Mouse (Mus musculus): ENCODE results near the gene Zfp1. TPM values are rescaled to one million over a fixed set of nuclear protein-coding genes. Genes with fewer than 3 reads are reported as not detected.

The Zfp1 gene
- total and polyA plus RNA-seq, 2 experiments from 2014 or later = 15.0 to 21.0 TPM

DNA sequence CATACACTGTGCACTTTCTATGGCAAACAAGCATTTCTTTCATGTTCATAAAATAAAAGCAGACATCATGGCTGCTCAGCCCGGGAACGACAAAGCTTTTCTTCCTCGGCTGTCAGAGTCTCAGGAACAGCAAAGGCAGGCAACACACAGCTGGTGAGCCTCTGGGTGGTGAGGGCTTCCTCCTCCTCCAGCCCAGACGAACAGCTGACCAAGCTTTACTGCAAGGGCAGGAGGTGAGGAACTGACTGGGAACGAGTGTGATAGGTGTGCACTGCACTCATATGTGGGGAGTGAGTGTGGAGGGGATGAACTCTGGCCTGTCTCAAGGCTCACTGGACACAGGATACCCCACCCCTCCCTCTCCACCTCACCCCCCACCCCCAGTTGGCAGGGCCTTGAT, 75.7 kb downstream of the Zfp1 start:
- H3K4me1 ChIP-seq (ENCODE audit: insufficient read depth, low read length) = peaks cover 31% of the 10 kb centered on the region
- no peak for TF ChIP-seq CTCF (IDR thresholded peaks at IDR 0.05; ENCODE audit: low read depth)
- no peak overlapping the region for H3K9ac ChIP-seq (replicated peaks; ENCODE audit: low read length)
- no peak overlapping the region for H3K27ac ChIP-seq
- no peak for DNase-seq (ENCODE audit: low spot score)
- 41% methylated on average over 5 of the region's 5 CpGs for WGBS
- H3K9me3 ChIP-seq (ENCODE audit: low read length) = no peaks in the 10 kb centered on the region
- ATAC-seq = no peak
- no peak overlapping the region for H3K4me2 ChIP-seq (ENCODE audit: low read depth, low read length)
- peaks cover 30% of the 10 kb centered on the region for H3K36me3 ChIP-seq (ENCODE audit: insufficient read depth, low read length)
- H3K4me3 ChIP-seq (ENCODE audit: low read length) = no peak overlapping the region
- no peaks in the 10 kb centered on the region for H3K27me3 ChIP-seq (ENCODE audit: insufficient read depth, low read length)

DNA sequence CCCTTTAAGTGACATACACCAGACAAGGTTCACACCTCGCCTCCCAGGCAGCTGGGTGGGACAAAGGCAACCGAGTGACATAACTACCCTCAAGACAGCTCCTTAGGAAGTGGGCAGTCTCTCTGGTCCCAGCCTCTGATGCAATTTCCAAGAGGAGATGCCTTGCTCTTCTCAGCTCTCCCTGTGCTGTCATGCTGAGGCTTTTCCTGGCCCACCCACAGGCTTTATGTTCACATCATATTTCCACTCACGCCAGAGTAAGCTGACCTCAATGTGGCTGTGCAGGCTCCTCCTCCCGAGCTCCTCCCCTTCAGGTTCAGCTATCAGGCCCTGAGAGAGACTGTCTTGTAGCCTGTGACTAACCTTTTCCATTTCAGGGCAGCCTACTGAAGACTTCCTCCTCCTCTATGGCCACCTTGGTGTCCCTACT, 76.9 kb downstream of the Zfp1 start:
- no peak for ATAC-seq
- DNase-seq (ENCODE audit: low spot score) = no peak
- Histone ChIP-seq H3K4me1 (ENCODE audit: insufficient read depth, low read length) (peaks cover 31% of the 10 kb centered on the region), H3K9me3 (ENCODE audit: low read length) (no peaks in the 10 kb centered on the region), H3K36me3 (ENCODE audit: insufficient read depth, low read length) (peaks cover 18% of the 10 kb centered on the region), H3K27ac (no peak overlapping the region), H3K27me3 (ENCODE audit: insufficient read depth, low read length) (no peaks in the 10 kb centered on the region), H3K4me3 (ENCODE audit: low read length) (no peak overlapping the region), H3K4me2 (ENCODE audit: low read depth, low read length) (no peak overlapping the region), H3K9ac (replicated peaks; ENCODE audit: low read length) (no peak overlapping the region)
- no peak for TF ChIP-seq CTCF (IDR thresholded peaks at IDR 0.05; ENCODE audit: low read depth)
- 68% methylated on average over 4 of the region's 4 CpGs for WGBS

Small RNAs within 50 kb of the gene (microRNA-seq; reads per million reads assigned to microRNA genes)
- gene Mir7076 = 0 reads per million in 2 experiments

Other genes with a start within 250 kb of the Zfp1 start
- gene Fa2h, start 249.6 kb upstream of the Zfp1 start, total RNA-seq (2014; rRNA removed) = 2.8 and 5.1 TPM in 2 replicates
- gene Fa2h, start 249.6 kb upstream of the Zfp1 start, polyA plus RNA-seq (2015; fragmentation: Nextera tagmentation; extraction: Ambion mirVana) = 3.1 and 3.4 TPM in 2 replicates
- 10.5 and 15.0 TPM in 2 replicates for gene Wdr59, start 121.3 kb upstream of the Zfp1 start, total RNA-seq (2014; rRNA removed)
- gene Wdr59, start 121.3 kb upstream of the Zfp1 start, polyA plus RNA-seq (2015; fragmentation: Nextera tagmentation; extraction: Ambion mirVana) = 6.4 and 6.6 TPM in 2 replicates
- 193 and 194 TPM in 2 replicates for gene Znrf1, start 107.3 kb upstream of the Zfp1 start, total RNA-seq (2014; rRNA removed)
- gene Znrf1, start 107.3 kb upstream of the Zfp1 start, polyA plus RNA-seq (2015; fragmentation: Nextera tagmentation; extraction: Ambion mirVana) = 72.2 and 76.1 TPM in 2 replicates
- gene Ldhd, start 13.0 kb upstream of the Zfp1 start, total RNA-seq (2014; rRNA removed) = 2.9 and 3.6 TPM in 2 replicates
- 2.2 and 2.8 TPM in 2 replicates for gene Ldhd, start 13.0 kb upstream of the Zfp1 start, polyA plus RNA-seq (2015; fragmentation: Nextera tagmentation; extraction: Ambion mirVana)
- not detected in 2 replicates for gene Ctrb1, start 47.6 kb downstream of the Zfp1 start, total RNA-seq (2014; rRNA removed)
- gene Ctrb1, start 47.6 kb downstream of the Zfp1 start, polyA plus RNA-seq (2015; fragmentation: Nextera tagmentation; extraction: Ambion mirVana) = not detected in 2 replicates
- 93.6 and 100 TPM in 2 replicates for gene Bcar1, start 100.4 kb downstream of the Zfp1 start, total RNA-seq (2014; rRNA removed)
- gene Bcar1, start 100.4 kb downstream of the Zfp1 start, polyA plus RNA-seq (2015; fragmentation: Nextera tagmentation; extraction: Ambion mirVana) = 42.6 and 48.8 TPM in 2 replicates
- 24.9 and 26.5 TPM in 2 replicates for gene Cfdp1, start 210.9 kb downstream of the Zfp1 start, total RNA-seq (2014; rRNA removed)
- gene Cfdp1, start 210.9 kb downstream of the Zfp1 start, polyA plus RNA-seq (2015; fragmentation: Nextera tagmentation; extraction: Ambion mirVana) = 170 and 180 TPM in 2 replicates
- gene Tmem170, start 233.3 kb downstream of the Zfp1 start, total RNA-seq (2014; rRNA removed) = 3.2 and 3.5 TPM in 2 replicates
- 2.3 and 3.0 TPM in 2 replicates for gene Tmem170, start 233.3 kb downstream of the Zfp1 start, polyA plus RNA-seq (2015; fragmentation: Nextera tagmentation; extraction: Ambion mirVana)

Measured in hindbrain, postnatal 0 days (tissue).